Mouse (Mus musculus): Measurements from ENCODE around the gene Slc36a3.

DNA sequence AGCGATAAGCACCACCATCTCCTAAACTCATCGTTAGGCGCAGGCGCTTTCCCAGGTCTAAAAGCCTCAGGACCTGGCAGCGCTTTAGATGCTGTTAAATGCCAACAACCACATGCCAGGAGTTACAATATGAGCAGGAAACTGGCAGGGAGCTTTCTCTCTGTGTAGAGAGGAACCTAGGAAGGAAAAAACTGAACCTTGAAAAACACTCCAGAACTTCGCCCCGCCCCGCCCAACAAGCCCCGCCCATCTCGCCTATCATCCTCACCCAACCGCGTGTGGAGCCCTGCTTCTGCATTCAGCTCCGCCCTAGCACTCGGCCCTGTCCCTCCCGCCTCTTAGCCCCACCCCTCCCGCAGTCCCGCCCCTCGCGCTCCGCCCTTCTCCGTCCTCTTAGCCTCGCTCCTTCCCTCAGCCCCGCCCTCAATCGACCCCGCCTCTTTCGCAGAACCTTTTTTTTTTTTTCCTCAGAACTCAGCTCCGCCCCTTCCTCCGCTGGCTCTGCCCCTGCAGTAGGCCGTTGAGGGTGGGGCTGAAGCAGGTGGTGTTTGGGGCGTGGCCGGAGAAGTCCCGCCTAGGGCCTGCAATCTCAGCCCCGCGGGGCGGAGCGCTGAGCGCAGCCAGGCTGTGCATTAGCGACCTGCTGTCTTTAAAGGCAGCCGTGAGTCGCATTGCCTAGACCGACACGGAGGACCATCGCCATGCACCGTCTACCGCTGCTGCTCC lies 53.9 kb downstream of the Slc36a3 start, which contains the start of gene Gm2a:
- TF ChIP-seq CTCF (conservative IDR thresholded peaks at IDR 0.05; ENCODE audit: insufficient read depth, insufficient read length, low read depth, low read length) = no peak
- TF ChIP-seq POLR2A (IDR thresholded peaks at IDR 0.05; ENCODE audit: low read depth, low read length) = peak; percentile 97

Measured in kidney, adult 2 months (tissue).